Mouse (Mus musculus): ENCODE results near the gene Slc27a5.

Slc27a5 gene

GRCm38 (mm10) chr7:13023928-13024731, 26.1 kb upstream of the Slc27a5 start:
- peak; percentile 92 for DNase-seq (ENCODE audit: low spot score)

DNA sequence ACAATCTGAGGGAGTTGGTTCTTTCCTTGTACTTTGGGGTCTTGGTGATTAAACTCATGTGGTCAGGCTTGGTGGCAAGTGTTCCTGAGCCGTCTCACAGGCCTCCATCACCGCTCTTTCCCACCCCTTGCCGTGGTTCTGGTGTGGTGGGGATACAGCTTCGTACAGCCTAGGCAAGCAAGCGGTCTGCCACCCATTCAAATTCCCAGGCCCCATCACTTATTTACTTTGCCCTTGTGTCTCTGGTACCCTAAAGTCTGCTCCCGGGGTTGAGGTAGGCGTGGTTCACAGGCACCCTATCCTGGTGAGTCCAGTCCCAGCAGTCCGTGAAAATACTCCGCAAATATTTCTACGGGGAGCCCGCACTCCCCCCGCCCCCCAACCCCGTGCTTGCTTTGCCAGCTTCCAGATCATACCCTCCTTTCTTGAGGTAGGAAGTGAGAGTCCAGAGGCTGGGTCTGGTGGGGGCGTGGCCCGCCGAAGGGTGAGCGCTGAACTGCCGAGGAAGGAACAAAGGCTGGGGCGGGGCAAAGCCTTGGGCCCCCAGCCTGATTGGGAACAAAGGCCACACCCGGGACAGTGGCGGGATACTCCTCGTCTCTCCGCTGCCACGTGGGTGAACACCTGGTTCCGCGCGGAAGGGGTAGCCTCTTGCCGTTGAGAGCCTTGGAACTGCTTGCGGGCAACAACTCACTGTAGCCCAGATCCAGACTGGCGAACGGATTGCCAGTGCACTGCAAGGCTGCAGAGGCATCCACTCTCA, 25.0 kb upstream of the Slc27a5 start:
- peak; percentile 81 for DNase-seq (ENCODE audit: low spot score)

DNA sequence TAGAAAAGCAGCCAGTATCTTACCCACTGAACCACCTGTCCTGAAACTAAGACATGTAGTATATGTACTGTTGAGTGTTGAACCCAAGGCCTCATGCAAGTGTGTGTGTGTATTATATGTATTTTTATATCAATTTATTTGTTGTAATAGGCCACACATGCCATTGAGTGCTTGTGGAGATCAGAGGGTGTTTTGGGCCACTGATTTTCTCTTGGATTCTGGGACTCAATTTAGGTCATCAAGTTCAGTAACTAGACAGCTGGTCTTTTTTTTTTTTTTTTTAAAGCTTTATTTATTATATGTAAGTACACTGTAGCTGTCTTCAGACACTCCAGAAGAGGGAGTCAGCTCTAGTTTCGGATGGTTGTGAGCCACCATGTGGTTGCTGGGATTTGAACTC, 17.2 kb upstream of the Slc27a5 start:
- DNase-seq (ENCODE audit: low spot score), result no peak

DNA sequence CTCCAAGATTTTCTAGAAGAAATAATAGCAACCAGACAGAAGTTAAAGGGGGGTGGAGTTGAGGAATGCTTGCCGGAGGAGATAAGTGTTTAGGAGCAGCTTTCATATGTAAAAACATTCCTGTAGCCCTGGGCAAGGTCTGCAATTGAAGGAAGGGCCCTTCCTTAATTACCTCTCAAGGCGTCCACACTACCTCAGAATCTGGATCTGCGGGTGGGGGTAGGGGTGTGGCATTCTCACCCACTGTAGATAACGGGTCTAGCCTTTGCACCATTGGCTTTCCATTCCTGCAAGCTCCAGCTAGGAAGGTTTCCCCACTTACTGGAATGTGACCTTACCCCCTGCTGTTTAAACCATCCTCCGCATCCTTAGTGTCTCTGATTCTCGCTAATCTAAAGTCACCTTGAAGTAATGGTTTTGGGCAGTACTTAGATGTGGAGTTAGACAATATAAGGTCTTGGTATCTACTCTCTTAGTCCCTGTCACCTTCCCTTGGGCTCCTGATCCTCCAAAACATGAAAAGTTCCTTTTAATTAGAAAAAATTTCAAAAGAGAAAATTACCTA, 16.4 kb upstream of the Slc27a5 start:
- no peak for DNase-seq (ENCODE audit: low spot score)

DNA sequence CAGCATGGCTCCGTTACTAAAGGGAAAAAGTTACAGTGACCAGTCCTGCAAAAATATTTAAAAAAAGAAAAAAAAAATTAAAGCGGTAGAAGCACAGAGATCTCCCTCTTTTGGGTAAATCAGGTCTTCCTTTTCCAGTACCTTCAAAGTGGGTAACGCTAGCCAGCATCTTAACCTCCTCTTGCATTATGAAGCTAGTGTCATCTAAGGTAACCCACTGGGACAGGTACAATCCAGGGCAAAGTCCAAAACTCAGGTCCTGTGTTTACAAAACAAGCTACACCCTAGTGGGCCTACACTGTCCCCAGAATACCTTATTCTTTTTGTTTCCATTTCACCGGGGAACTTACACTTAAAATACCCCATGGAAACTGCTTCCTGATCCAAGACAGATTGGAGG, 15.7 kb upstream of the Slc27a5 start:
- DNase-seq (ENCODE audit: low spot score), result no peak

- no peak for DNase-seq (ENCODE audit: low spot score)
Observed at GRCm38 (mm10) chr7:13010005-13010908, 12.3 kb upstream of the Slc27a5 start, which contains the start of gene Zbtb45. Gene Zbtb45, minus strand, starts transcription at chr7:13010034.

GRCm38 (mm10) chr7:13009143-13010004, 11.4 kb upstream of the Slc27a5 start:
- DNase-seq (ENCODE audit: low spot score), result peak; percentile 93

GRCm38 (mm10) chr7:13007341-13008092, 9.5 kb upstream of the Slc27a5 start:
- DNase-seq (ENCODE audit: low spot score), result no peak

DNA sequence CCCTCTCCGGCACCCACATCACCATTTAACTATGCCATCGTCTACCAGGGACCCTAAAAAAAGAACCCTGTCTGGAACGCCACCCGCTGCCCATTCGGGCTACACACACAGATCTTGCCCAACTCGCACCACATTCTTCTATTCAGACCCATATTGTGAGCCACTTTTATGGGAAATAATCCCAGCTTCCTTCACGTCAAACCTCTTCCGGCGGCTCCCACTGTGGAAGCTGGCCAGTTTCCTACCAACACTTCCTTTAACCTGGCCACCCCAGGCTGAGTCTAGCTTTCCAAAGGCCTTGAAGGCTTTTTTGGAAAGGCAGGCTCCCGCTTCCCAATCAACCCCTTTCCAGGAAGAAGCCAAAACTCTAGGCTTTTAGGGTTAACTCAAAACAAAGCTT, 8.5 kb upstream of the Slc27a5 start:
- no peak for DNase-seq (ENCODE audit: low spot score)

GRCm38 (mm10) chr7:13006011-13006410, 8.0 kb upstream of the Slc27a5 start:
- no peak for DNase-seq (ENCODE audit: low spot score)

DNA sequence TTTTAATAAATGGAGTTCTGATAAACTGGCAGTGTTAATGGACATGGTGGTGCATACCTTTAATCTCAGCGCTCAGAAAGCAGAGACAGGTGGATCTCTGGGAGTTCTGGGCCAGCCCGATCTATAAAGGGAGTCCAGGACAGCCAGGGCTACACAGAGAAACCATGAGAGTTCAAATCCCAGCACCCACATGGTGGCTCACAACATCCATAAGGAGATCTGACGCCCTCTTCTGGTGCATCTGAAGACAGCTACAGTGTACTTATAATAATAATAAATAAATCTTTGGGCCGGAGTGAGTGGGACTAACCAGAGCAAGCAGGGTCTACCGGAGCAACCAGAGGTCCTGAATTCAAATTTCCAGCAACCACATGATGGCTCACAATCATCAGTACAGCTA, 5.4 kb upstream of the Slc27a5 start:
- no peak for DNase-seq (ENCODE audit: low spot score)

GRCm38 (mm10) chr7:13001584-13001983, 3.6 kb upstream of the Slc27a5 start:
- no peak for DNase-seq (ENCODE audit: low spot score)

DNA sequence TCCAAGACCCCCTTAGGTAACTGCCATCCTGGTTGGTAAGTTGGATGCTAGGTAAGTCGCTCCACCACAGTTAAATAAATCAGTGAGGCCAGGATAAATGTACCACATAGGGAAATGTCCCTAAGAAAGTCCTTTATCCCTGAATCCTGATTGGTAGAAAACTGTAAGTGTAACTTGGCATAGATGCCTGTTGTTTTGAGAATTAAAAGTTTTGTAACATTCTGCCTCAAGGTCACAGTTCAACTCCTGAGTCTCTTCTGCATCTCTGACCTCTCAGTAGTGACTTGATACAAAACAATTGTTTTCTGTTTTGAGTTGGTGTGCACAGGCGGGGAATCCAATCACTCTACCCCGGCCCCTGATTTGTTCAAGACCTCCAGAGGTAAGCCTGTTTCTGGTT, 859 bp upstream of the Slc27a5 start, which contains the start of gene Trim28:
TSS of gene Trim28 (plus strand) at position 264 of the 400 bp plus-strand sequence.
- DNase-seq (ENCODE audit: low spot score), result no peak

GRCm38 (mm10) chr7:12997230-12997629, 762 bp downstream of the Slc27a5 start:
- DNase-seq (ENCODE audit: low spot score), result no peak

DNA sequence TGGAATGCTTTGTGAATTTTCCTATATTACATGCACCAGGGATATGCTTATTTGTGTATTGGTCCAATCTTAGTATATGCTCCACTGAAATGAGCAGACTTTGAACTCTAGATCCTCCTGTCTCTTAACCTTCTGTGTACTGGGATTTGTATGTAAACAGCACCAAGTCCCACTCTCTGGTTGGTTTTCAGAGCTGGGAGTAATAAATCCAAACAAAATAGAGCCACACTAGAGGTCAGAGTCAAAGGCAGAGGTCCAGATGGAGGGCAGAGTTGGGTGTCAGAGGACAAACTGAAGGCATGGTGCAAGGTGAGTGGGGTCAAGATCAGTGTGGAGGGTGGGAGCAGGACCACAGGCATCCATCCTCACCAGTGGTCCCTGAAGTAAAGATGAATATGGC, 2.1 kb downstream of the Slc27a5 start:
- no peak for DNase-seq (ENCODE audit: low spot score)

- no peak for DNase-seq (ENCODE audit: low spot score)
Observed at GRCm38 (mm10) chr7:12993148-12993547, 4.8 kb downstream of the Slc27a5 start.

DNA sequence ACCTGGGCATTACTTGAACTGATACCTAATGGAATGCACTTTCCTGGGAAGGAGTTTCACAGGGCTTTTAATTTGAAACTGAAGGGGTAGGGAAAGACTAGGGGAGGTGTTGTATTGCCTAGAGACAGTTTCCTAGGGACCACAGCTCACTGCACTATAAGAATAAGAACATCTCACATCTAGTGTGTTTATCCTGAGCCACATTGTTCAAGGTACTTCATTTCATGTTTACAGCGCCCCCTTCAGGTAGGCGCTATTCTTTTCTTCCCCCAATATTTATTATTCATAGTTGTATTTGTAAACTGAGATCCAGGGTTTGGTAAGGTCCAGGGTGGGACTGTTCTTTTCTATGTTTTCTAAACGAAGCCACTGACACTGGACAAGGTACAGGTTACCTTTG, 5.8 kb downstream of the Slc27a5 start:
- no peak for DNase-seq (ENCODE audit: low spot score)

GRCm38 (mm10) chr7:12987409-12988189, 10.4 kb downstream of the Slc27a5 start:
- no peak for DNase-seq (ENCODE audit: low spot score)

DNA sequence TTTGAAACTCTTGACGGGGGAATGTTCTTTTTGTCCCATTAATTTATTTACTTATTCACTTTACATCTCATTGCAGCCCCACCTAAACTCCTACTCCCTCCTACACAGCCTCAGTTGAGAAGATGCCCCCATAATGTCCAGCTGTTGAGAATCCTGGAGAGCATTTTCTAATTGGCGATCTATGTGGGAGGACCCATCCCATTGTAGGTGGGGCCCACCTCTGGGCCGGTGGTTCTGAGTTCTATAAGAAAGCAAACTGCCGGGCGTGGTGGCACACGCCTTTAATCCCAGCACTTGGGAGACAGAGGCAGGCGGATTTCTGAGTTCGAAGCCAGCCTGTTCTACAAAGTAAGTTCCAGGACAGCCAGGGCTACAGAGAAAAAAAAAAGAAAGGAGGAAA, 11.1 kb downstream of the Slc27a5 start:
- DNase-seq (ENCODE audit: low spot score), result no peak
